Mouse (Mus musculus) lung, postnatal 36 days (tissue): ENCODE results near the gene Coro1c.

Source experiments
- DNase-seq: peaks from one replicate; pipeline ENCODE4 v3.0.0; 2022; ENCODE audit warnings: mixed read lengths

Coro1c gene

DNA sequence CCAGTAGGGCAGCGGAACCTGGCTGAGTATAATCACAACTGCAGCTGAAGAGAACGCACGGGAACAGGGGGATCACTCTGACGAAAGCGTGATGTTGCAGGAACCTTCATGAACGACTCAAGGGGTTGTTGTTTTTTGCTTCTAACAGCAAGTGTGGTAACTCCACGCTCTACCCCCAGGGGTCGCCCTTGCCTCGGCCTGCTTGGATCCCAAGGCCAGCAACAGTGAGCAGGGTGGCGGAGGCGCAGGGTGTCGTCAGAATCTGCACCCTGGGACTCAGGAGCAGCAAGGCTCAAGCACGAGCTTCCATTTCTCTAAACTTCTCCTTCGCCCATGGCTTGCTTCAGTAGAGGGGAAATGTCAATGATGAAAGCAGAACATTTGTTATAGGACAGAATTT, 54.1 kb downstream of the Coro1c start:
- DNase-seq = peak; percentile 93

DNA sequence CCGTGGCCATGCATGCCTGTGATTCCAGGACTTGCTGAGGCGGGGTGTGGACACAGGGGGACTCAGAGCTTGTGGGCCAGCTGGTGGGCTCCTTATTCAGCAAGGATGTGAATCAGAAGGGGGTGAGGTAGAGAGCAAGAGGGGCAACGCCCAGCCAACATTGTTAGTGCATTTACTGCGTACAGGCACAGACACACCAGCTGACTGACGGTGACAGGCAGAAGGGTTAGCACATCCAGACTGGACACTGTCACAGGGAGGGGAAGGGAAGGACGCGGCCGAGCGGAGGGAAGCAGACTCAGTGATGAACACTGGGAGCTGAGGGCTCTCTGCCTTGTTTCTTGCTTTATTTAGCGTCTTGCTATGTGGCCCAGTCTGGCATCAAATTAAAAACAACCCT, 55.0 kb downstream of the Coro1c start:
- DNase-seq = no peak

DNA sequence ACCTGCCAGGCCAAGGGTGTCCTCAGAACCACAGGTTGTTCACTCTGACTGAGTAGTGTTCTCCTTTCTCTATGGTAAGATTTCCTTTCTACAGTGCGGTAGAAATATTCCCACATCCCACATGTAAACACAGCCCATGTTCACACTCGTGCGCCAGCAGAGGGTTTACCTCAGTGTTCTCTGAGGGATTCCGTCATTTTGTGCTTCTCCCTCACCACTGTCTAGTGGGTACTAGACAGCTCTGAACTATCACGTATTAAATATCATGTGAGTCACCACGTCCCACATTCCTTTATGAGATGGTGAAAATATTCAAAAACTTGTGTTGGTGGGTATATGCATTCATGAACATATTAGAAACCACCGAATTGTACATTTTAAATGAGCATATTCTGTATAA, 56.1 kb downstream of the Coro1c start:
- no peak for DNase-seq

DNA sequence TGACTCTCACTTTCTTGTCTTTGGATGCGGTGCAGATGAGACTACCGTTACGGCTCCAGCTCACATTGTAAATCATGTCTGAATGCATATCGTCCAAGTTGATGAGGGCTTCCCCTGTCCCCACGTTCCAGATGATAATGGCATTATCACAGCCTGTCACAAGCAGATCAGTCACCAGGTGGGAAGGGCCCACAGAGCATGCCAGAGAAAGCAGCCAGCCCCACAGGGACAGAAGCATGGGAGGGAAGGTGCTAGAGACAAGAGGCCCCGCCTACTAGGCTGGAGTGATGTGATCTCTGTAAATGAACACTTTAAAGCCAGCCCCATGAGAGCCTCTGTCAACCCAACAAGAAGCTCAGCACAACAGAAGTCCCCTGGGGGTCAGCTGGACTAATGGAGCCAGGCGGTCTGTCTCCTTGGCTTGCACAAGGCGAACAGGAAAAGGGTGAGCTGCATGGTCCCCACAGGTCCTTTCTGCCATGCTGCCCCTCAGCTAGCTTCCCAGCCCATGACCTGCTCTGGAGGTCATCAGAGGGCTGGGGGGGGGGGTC, 57.8 kb downstream of the Coro1c start:
- no peak for DNase-seq

DNA sequence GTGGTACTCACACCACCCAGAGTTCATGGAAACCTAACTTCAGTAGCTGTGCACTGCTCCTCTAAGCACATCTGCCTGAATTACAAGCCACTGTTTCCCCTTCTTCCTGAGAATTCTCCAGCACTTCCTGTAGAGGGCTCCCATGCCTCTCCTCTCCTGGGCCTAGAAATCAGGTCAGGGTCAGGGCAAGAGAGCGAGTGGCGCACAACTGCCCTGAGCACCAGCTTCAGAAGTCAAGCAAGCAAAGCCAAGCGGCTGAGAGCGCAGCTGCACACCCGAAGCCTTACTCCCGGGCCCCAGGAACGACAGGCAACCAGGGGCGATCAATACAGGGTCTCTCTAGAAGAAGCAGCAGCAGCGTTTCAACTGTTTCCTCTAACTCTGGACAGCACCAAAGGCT, 60.9 kb downstream of the Coro1c start:
- DNase-seq = no peak

DNA sequence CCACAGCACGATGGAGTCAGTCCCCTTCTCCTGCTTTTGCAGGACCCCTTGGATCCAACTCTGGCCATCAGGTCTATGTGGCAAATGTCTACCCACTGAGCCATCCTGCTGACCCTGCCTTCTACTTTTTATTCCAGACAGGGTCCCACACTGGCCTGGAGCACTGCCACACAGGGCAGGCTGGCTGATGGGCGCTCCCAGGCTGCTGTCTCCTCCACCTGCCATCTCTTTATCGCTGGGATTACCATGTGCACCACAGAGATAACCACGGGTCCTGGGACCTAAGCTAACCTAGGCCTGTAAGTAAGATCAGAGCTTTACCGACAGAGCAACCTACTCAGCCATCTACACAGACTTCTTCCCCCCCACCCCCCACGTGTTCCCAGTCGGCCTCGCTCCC, 61.9 kb downstream of the Coro1c start:
- DNase-seq = no peak

DNA sequence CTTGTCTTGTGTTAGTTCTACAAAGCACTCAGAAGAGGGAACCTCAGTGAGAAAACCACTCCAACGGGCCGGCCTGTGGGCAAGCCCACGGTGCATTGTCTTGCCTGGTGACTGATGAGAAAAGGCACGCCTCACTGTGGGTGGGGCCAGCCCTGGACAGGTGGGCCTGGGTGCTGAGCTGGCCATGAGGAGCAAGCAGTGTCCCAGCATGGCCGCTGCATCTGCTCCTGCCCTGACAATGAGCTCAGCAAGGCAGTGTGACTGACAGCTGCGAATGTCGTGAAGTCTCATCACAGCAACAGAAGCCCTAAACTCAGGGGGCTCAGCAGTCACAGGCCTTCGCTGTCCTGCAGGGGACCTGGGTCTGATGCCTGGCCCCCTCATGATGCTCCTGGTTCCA, 62.9 kb downstream of the Coro1c start:
- DNase-seq = no peak

DNA sequence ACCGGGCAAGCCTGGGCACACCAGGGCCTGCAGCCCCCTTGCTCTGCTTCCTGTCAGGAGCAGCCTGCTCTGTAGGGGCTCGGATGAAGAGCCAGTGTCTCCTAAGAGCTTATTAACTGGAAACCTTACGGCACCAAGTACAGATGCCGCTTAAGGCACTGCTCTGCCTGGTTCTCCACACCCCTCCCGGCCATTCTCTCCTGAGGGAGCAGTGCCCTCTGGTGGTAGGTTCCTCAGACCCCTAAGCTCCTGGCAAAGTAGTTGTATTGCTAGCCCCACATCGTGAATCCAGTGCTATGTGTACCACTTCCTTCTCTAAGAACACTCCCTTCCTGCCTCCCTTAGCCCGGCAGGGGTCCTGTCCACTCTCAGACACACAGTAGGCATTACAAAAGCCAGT, 63.8 kb downstream of the Coro1c start:
- DNase-seq = peak; percentile 82

DNA sequence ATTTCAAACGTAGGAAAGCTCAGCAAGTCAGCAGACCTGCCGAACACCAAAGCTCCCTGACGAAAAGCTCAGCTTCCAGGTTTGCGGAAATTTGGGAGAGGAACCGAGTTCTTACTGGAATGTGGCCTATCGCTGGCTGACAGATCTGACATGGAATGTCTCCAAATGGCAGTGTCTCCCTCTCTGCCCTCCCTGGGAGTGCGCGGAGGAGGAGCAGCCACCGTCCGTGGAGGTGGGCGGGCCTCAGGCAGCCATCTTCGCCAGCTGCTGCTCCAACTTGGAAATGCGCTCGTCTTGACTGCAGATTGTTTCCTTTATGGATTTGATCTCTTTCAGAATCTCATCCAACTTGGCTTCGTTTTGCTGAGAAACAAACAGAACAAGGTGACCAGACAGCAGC, 64.5 kb downstream of the Coro1c start:
- peak; percentile 60 for DNase-seq

DNA sequence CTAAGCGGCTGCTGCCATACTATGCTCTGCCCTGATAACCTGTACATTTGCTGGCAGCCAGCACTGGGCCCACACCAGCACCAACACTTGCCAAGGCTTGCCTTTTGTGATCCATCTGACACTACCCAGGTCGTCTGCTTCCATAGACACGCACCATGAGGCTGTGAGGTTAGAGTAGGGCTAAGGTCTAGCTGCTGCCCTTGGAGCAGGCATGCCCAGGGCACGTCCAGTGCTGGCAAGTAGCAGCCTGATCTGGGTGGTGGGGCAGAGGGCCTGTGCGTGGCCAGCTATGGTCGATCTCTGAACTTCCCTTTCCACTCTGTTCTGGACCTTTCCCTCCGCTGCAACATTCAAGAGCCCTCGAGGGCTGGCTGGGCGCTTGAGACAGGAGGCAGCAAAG, 65.7 kb downstream of the Coro1c start:
- no peak for DNase-seq

DNA sequence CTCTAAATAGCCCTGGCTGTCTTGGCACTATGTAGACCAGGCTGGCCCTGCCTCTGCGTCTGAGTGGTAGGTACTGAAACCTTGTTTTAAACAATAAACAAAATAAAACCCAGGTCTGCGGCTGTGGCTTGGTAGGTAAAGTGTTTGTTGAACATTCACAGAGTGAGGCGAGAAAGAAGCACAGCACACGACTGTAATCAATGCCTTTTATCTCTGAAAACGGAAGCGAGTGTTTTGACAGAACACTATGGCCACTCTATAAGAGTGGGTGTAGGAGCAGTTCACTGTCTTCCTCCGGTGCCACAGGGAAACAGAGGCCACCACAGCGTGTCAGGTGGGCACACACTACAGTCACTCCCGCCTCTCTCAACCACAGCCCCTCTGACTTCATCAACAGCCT, 66.3 kb downstream of the Coro1c start:
- DNase-seq = no peak

DNA sequence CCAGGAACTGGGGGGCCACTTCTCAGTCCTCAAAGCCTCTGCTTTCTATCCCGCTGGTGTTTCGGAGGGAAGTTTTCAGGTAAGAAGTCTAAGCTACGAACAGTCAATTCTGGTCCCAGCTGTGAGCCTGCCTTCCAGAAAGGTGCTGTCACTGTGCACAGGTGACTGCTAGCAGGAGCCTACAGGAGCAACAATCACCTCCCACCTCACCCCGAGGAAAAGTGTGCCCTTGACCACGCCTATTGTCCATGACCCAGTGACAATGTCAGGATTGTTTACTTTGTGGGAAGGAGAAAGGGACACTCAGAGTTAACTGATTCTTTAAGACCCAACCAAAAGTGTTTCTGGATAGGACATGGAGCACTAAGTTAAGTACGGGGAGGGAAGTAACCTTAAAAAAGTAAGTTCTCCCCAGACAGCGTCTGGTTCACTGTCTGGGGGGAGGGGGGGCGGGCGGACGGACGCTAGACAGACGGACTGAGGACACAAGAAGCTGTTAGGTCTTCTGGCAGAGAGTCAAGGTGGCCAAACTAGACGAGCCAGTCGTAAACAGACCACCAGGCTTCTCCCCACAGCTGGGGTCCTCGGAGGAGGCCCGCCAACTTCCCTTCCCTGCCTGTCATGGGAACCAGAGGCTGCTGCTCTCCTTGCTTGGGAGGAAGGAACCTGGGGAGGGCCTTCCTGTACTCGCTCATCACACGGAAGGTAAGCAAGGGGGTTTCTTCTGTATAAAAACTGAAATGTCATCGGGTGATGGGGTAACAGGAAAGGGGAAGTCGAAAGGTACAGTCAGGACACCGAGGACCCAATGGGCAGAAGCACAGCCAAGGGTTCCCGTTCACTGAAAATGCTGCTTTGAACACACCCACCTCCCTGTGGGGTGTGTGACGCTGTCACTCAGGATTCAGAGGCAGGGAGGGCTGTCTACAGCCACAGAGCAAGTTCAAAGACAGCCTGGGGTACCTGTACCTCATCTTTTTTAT, 67.0 kb downstream of the Coro1c start:
- DNase-seq = peak; percentile 48

DNA sequence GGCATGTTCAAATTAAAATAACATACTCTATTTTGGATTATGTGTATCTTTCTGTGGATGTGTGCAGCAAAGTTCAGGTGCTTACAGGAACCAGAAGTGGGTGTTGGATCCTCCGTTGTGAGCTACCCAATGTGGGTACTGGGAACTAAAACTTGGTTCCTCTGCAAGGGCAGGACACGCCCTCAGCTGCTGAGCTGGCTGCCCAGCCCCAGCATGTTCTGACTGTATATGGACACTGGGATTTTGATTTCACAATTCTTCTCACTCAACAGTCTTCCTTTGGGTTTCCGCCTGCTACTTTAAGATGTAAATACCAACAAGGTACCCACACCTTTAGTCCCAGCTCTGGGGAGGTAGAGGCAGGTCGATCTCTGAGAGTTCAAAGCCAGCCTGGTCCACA, 68.1 kb downstream of the Coro1c start:
- peak; percentile 44 for DNase-seq

DNA sequence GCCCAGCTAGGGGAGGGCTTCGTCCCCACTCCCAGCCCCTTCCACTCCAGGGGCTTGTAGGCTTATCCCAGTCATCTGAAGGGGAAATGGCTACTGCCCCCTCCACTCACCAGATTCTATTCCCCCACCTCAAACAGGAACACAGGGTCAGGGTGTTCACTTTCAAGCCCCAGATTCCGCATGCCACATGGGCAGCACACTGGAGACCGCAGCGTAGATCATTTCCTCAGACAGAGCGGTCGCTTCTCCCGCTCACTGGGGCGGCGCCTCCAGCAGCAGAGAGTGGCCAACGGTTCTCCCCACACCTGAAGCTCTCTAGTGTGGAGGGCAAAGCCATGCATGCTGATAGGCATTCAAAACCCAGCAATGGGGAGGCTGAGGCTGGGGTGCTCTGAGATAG, 71.6 kb downstream of the Coro1c start:
- DNase-seq = no peak

DNA sequence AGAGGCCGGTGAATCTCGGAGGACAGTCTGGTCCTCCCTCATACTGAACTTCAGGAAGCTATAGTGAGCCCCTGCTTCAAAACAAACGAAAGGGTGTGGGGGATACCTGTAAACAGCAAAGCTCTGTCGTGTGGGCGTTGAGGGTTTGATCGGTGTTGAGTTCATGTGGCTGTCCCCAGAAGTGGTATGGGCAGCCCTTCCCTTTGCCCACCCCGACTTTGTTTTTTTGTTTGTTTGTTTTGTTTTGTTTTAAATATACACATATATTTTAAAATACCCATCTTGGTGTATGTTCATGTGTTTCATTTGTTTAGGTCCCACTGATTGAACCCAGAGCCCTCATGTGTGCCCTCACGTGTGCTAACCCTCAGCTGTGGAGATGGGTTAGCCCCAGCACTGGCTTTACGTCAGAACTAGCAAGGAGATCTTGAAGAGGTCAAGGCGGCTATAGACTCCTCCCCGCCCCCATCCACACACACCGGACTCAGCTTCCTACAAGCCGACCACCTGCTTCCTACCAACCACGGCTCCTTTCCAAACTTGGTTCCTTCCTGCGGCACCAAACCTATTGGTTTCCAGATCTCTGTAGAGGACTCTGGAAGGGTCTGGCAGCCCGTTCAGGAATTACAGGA, 75.1 kb downstream of the Coro1c start:
- DNase-seq = no peak

DNA sequence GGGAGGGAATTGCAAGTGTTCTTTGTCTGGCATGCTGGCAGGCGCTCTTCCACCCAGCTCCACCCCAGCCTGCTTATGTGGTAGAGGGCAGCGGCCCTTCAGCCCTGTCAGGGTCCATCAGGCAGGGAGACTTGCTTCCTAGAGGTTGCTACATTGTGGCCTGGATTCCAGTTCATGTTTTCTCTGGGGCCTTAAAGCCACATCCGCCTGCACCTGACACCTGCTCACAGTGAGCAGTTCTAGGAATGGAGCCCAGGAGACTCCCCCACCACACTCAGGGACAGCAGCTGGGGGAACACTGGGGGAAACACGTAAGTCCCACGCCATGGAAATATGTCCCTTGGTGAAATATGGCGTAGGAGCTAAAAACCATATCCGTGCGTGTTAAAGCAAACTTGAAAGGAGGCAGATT, 76.1 kb downstream of the Coro1c start, which contains the start of gene Selplg:
Selplg (minus strand) TSS at position 155 of the 412 bp plus-strand sequence.
- no peak for DNase-seq

DNA sequence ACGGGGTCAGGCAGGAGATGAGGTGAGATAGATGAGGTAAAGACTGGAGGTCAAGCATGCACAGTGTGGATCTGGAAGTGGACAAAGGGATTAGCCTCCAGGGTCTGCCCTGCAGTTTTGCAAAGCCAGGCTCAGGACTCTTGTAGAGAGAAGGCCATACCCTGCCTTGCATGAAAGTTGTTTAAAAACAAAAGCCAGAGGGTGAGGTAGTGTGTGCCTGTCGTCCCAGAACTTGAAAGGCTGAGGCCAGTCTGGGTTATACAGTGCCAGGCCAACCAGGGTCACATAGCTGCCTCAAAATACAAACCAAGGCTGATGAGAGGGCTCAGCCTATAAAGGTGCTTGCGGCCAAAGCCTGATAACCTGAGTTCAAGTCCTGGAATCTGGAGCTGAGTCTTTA, 76.8 kb downstream of the Coro1c start:
- no peak for DNase-seq

DNA sequence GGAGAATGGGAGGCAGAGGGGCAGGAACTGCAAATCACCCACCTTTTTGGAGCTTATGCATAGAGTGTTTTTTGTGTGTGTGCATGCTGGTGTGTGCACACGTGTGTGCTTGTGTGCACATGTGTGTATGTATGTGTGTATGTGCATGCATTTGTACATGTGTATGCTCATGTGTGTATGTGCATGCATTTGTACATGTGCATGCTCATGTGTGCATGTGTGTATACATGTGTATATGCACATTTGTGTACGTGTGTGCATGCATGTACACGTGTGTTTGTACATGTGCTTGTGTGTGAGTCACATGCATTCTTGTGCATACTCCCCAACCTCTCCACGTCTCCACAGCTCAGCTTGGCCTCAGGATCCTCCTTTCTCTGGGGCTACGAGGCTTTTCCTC, 77.8 kb downstream of the Coro1c start:
- DNase-seq = no peak

DNA sequence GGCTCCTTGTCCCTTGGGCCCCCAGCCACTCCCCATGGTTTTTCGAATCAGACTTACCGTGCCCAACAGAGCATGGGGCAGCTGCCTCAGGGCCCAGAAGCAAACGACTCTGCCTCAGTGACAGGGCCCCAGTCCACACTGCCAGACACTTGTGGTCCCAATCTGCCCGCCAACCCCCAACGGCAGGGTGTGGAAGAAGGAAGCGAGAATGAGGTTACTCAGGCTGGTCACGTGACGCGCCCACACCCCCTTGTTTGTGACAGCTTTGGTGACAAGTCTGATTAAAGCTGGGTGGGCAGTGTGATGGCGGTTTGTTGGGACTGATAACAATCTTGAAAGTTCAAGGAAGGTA, 78.3 kb downstream of the Coro1c start:
- DNase-seq = peak; percentile 86

DNA sequence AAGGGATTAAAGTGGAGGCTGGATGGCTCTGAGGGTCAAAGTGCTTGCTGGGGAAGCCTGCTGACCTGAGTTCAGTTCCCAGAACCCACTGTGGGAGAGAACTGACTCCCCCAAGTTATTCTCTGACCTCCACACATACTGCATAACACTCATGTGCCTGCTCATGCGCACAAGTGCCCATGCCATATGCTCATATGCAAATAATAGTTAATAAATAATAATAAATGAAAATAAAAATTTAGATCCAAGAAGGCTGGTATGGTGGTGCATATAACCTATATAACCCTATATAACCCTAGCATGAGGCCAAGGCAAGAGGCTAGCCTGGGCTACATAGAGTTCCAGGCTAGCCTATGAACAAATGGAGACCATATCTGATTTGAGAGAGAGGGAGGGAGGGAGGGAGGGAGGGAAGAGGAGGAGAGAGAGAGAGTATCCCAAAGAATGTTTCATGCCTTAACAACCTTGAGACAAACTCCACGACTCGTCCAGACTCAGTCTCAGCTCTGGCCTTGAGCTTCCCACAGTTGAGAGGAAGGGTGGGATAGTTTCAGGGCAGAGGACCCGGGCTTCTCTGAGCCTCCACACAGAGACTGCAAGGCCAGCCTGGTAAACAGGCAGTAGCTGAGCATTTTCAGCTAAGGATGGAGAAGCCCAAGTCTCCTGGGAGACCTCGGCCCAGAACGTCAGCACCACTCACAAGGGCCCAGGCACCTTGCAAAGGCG, 78.8 kb downstream of the Coro1c start:
- no peak for DNase-seq

DNA sequence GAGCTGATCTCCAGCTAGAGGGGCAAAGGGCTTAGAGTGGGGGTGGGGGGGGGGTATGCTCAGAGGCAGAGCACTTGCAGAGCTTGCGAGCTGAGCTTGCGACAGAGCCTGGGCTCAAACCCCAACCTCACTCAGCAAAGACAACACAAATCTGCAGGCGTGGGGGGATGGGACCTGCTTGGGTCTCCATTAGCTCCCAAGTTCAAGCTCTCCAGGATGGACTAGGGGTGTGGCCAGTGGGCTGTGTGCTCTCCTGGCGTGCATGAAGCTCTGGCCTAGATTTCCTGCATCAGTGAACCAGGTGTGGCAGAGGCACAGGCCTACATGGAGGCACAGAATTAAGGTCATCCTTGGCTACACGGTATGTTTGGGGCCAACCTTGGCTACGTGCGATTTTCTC, 80.1 kb downstream of the Coro1c start:
- no peak for DNase-seq

DNA sequence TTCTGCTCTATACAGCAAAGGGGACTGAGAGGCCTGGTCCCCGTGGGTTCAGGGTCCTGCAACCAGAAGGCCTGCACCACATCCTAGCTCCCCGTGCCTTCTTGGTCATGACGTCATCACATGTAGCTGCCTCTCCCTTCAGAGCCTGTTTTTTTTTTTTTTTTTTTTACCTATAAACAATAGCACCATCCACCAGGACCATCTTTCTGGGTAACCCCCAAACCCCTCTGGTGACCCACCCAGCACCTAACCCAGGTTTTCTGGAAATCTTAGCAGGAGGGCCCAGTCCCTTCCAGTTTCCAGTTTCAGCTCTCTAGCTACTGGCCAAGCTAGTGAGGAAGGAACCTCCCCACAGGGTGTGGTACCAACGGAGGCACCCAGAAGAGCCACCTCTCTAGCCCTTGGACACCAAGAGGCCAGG, 80.6 kb downstream of the Coro1c start:
- no peak for DNase-seq

DNA sequence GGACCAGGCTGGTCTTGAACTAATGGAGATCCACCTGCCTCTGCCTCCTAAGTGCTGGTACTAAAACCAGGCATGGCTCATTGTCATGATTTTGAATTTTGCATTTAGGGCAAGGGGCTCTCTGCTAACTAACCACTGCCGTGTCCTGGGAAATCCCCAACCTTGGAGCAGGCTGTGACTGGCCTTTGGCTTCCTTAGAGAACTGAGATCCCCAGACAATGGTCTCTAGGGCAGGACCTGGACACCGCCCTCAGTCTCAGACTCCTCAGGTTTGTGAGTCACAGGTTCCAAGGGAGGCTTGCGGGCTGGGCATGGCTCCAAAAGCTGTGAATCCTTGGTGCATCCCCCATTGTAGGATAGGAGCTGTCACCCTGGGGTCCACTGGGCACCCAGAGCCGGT, 81.9 kb downstream of the Coro1c start:
- no peak for DNase-seq
